9 mouse cellular contexts compared by ENCODE assay signal in the genomic region with DNA sequence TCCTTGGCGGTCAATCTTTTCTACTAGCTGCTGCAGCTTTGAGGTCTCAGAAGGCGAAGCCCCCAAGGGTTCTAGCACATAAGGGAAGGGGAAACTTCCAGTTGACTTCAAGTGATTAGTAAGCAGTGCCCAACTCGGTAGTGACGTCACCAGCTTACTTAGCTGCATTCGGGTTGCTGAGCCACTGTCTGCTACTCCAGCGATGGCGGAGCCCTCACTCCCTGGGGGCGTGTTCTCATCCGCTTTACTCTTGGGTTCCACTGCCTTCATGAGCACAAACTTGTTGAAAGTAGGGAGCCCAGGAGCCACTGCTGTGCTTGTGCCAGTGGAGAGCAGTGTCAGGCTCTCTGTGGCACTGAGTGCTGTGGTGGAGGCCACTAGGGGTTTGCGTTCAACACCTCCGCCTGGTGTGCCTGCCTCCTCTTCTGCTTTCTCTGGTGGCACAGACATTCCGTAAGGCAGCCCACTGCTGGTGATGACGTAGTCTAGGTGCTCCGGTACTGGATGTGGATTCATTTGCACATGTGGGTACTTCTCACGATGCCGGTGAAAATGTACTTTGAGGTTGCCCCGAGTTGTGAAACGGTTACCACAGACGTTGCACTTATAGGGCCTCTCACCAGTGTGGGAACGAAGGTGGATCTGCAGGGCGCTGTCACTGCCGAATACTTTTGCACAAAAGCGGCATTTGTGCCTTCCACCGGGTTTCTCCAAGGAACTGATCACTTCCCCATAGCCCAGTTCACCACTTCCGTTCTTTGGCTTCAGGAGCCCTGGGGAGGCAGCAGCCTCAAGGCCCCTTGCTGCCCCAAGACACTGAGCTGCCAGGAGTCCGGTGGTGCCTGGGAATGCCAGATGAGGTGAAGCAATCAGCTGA. TPM values are rescaled to one million over a fixed set of nuclear protein-coding genes. Genes with fewer than 3 reads are reported as not detected.
DNase-seq lines count a peak whose midpoint lies in the region; ATAC-seq lines count a peak whose summit lies in the region.
"Had no signal": no experiment of that assay in that cellular context is flagged by ENCODE, and none has a peak within 500 bp of the region (broad histone marks: within the 10 kb centered on the region; RNA-seq: fewer than 3 reads in every experiment).

No protein-coding gene starts in this region.

- H3K9ac ChIP-seq in heart, embryonic 13.5 days = no peak overlapping the region

- intact Hi-C loops in heart, postnatal 10 days (cut with DNase I) = no loop called here

- no peaks in the 10 kb centered on the region for H3K27me3 ChIP-seq in heart, embryonic 13.5 days (replicated peaks)
- no peaks in the 10 kb centered on the region for H3K27me3 ChIP-seq in midbrain, embryonic 10.5 days (ENCODE audit: low read depth, poor library complexity, severe bottlenecking)
- H3K27me3 ChIP-seq: CH12.LX had no signal

- H3K36me3 ChIP-seq in heart, embryonic 13.5 days = peaks cover 57% of the 10 kb centered on the region
- peaks cover 80% of the 10 kb centered on the region for H3K36me3 ChIP-seq in midbrain, embryonic 10.5 days

- H3K9me3 ChIP-seq in heart, embryonic 13.5 days = no peaks in the 10 kb centered on the region
- H3K9me3 ChIP-seq in midbrain, embryonic 10.5 days (replicated peaks) = peaks cover 6% of the 10 kb centered on the region; the same call in 1 of the 2 replicates

- H3K4me1 ChIP-seq in heart, embryonic 13.5 days = peaks cover 39% of the 10 kb centered on the region
- H3K4me1 ChIP-seq in midbrain, embryonic 10.5 days = peaks cover 63% of the 10 kb centered on the region

- H3K27ac ChIP-seq in heart, embryonic 13.5 days (replicated peaks) = no peak overlapping the region
- H3K27ac ChIP-seq in midbrain, embryonic 10.5 days (replicated peaks) = peak overlapping the region; percentile 99

- DNase-seq in heart, postnatal 10 days = no peak
- DNase-seq in R1 (ENCODE audit: low read depth, low spot score) = peak; percentile 60
- no peak for DNase-seq in midbrain, embryonic 10.5 days (ENCODE audit: low spot score)
- DNase-seq in adrenal gland, adult 2 months = no peak
- DNase-seq in cerebellum, postnatal 14 days = no peak
- DNase-seq in layer of hippocampus, adult 9-10 months (ENCODE audit: low spot score) = no peak

- H3K4me2 ChIP-seq in heart, embryonic 13.5 days = peak overlapping the region; percentile 86

- ATAC-seq in heart, embryonic 13.5 days (ENCODE audit: extremely low read depth, insufficient number of reproducible peaks, low FRiP score, low TSS enrichment) = no peak
- peak; percentile 83 for ATAC-seq in granulocyte monocyte progenitor cell, adult 5-6 weeks (replicated peaks; ENCODE audit: poor library complexity, severe bottlenecking)

- H3K4me3 ChIP-seq in heart, embryonic 13.5 days = no peak overlapping the region
- peak overlapping the region; percentile 84 for H3K4me3 ChIP-seq in midbrain, embryonic 10.5 days

- WGBS in heart, embryonic 13.5 days = 80% methylated on average over 26 of the region's 26 CpGs
- 86% methylated on average over 26 of the region's 26 CpGs for whole genome bisulfite sequencing in midbrain, embryonic 10.5 days

RNA-seq across cellular contexts. Expression of gene Mettl3, which starts 9.2 kb away (rescaled TPM):
- polyA plus RNA-seq in heart, embryonic 13.5 days (2015; fragmentation: Nextera tagmentation; extraction: Ambion mirVana) = 27.9 and 28.2 TPM in 2 replicates
- 10 to 100 TPM; 15.7 to 18.8 TPM for total RNA-seq in heart, postnatal 10 days (2021)
- total RNA-seq in granulocyte monocyte progenitor cell, adult 5-6 weeks (2014; fragmentation: Nextera tagmentation) = 47.6 and 54.5 TPM in 2 replicates
- 33.6 and 33.7 TPM in 2 replicates for total RNA-seq in granulocyte monocyte progenitor cell, adult 5-6 weeks (2017)
- polyA plus RNA-seq in midbrain, embryonic 10.5 days (2016; fragmentation: Nextera tagmentation; extraction: Ambion mirVana) = 60.5 and 63.8 TPM in 2 replicates
- total RNA-seq in adrenal gland, adult 2 months (2021) = 10 to 100 TPM; 37.1 to 55.0 TPM
- 22.4 and 24.5 TPM in 2 replicates for polyA plus RNA-seq in adrenal gland, adult 2 months (2012; rRNA removed)

RNA-seq across cellular contexts. Expression of gene Sall2, which starts 14.4 kb away (rescaled TPM):
- polyA plus RNA-seq in heart, embryonic 13.5 days (2015; fragmentation: Nextera tagmentation; extraction: Ambion mirVana) = 7.3 and 8.3 TPM in 2 replicates
- total RNA-seq in heart, postnatal 10 days (2021) = 1 to 10 TPM; 4.6 to 5.7 TPM
- total RNA-seq in granulocyte monocyte progenitor cell, adult 5-6 weeks (2014; fragmentation: Nextera tagmentation) = 0.45 TPM in 1 of 2 replicates, not detected in the other
- total RNA-seq in granulocyte monocyte progenitor cell, adult 5-6 weeks (2017) = 0.39 and 0.46 TPM in 2 replicates
- polyA plus RNA-seq in midbrain, embryonic 10.5 days (2016; fragmentation: Nextera tagmentation; extraction: Ambion mirVana) = 82.4 and 90.2 TPM in 2 replicates
- 10 to 100 TPM in 1 of 2 experiments, 1 to 10 TPM in 1; 4.4 to 10.5 TPM for total RNA-seq in adrenal gland, adult 2 months (2021)
- polyA plus RNA-seq in adrenal gland, adult 2 months (2012; rRNA removed) = 6.1 and 6.4 TPM in 2 replicates

RNA-seq across cellular contexts. Expression of gene Rab2b, which starts 34.8 kb away (rescaled TPM):
- 13.9 and 16.7 TPM in 2 replicates for polyA plus RNA-seq in heart, embryonic 13.5 days (2015; fragmentation: Nextera tagmentation; extraction: Ambion mirVana)
- total RNA-seq in heart, postnatal 10 days (2021) = 10 to 100 TPM in 1 of 2 experiments, 1 to 10 TPM in 1; 7.6 to 10.6 TPM
- 10.5 and 21.9 TPM in 2 replicates for total RNA-seq in granulocyte monocyte progenitor cell, adult 5-6 weeks (2014; fragmentation: Nextera tagmentation)
- total RNA-seq in granulocyte monocyte progenitor cell, adult 5-6 weeks (2017) = 4.1 and 8.7 TPM in 2 replicates
- polyA plus RNA-seq in midbrain, embryonic 10.5 days (2016; fragmentation: Nextera tagmentation; extraction: Ambion mirVana) = 27.5 and 39.0 TPM in 2 replicates
- 10 to 100 TPM; 39.1 to 48.7 TPM for total RNA-seq in adrenal gland, adult 2 months (2021)
- 10.7 and 12.4 TPM in 2 replicates for polyA plus RNA-seq in adrenal gland, adult 2 months (2012; rRNA removed)

RNA-seq across cellular contexts. Expression of gene Tox4, which starts 35.2 kb away (rescaled TPM):
- 32.6 and 40.4 TPM in 2 replicates for polyA plus RNA-seq in heart, embryonic 13.5 days (2015; fragmentation: Nextera tagmentation; extraction: Ambion mirVana)
- 10 to 100 TPM; 35.5 to 36.8 TPM for total RNA-seq in heart, postnatal 10 days (2021)
- 44.1 and 47.1 TPM in 2 replicates for total RNA-seq in granulocyte monocyte progenitor cell, adult 5-6 weeks (2014; fragmentation: Nextera tagmentation)
- 43.1 and 45.9 TPM in 2 replicates for total RNA-seq in granulocyte monocyte progenitor cell, adult 5-6 weeks (2017)
- 50.1 and 56.1 TPM in 2 replicates for polyA plus RNA-seq in midbrain, embryonic 10.5 days (2016; fragmentation: Nextera tagmentation; extraction: Ambion mirVana)
- 10 to 100 TPM; 51.4 to 58.2 TPM for total RNA-seq in adrenal gland, adult 2 months (2021)
- 20.2 and 26.3 TPM in 2 replicates for polyA plus RNA-seq in adrenal gland, adult 2 months (2012; rRNA removed)

RNA-seq across cellular contexts. Expression of gene Olfr1513, which starts 42.0 kb away (rescaled TPM):
- not detected in 2 replicates for polyA plus RNA-seq in heart, embryonic 13.5 days (2015; fragmentation: Nextera tagmentation; extraction: Ambion mirVana)
- total RNA-seq in heart, postnatal 10 days (2021) = not detected
- not detected in 2 replicates for total RNA-seq in granulocyte monocyte progenitor cell, adult 5-6 weeks (2014; fragmentation: Nextera tagmentation)
- total RNA-seq in granulocyte monocyte progenitor cell, adult 5-6 weeks (2017) = not detected in 2 replicates
- polyA plus RNA-seq in midbrain, embryonic 10.5 days (2016; fragmentation: Nextera tagmentation; extraction: Ambion mirVana) = not detected in 2 replicates
- not detected for total RNA-seq in adrenal gland, adult 2 months (2021)
- polyA plus RNA-seq in adrenal gland, adult 2 months (2012; rRNA removed) = not detected in 2 replicates
- total RNA-seq: CH12.LX had no signal
